Mouse (Mus musculus) heart, postnatal 25 days (tissue): ENCODE measurements at regions not wholly inside any gene's neighbourhood (a gene's known extent, or its start where the extent isn't known, plus 50 kb on each side); places are given as distances from the start of the nearest gene placed in this dataset.

Experiments used
- DNase-seq: peaks from one replicate; pipeline ENCODE4 v3.0.0; 2022; ENCODE audit warnings: low spot score
- intact Hi-C: fragments of 180-260 bp; cut with DNase I; formaldehyde crosslinking; loops from one replicate; pipeline ENCODE4 v1.15.1; 2025

DNA sequence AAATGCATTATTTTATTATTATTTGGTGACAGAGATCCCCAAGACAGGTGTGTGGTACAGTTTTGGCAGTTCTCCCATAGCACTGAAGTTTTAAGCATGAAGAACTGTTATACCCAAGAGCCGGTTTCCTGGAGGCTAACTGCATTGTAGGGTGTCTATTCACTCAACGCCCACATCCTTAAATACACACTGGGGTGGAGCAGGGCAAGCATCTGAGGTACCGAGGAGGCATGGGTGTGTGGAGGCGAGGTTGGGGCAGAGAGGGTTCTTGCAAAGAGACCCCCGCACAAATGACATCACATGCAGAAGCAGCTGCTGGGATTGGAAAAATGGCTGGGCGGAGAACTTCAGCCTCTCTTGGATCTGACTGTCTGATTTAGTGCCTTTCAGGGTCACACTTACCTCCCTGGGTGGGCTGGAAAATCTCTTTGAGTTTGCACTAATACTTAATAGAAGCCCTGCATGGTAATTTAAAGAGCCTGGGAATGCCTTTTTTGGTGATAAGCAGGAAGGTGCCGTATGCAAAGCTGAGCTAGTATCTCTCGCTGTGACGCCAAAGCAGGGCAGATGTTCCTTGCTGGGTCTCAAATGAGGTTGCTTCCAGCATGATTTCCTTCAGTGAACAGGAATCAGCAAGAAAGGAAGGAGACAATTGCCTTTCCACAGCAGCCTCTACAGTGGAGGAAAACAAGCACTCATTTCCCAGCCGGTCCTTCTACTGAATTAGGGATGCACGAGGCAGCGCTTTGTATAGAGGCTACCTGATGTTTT lies 53.9 kb upstream of the Mdm1 start:
- intact Hi-C loops, result no loop called here
- DNase-seq, result no peak

- DNase-seq, result no peak
- intact Hi-C loops, result no loop called here
These were observed 53.1 kb upstream of the Mdm1 start for GRCm38 (mm10) chr10:118088499-118088898.

DNA sequence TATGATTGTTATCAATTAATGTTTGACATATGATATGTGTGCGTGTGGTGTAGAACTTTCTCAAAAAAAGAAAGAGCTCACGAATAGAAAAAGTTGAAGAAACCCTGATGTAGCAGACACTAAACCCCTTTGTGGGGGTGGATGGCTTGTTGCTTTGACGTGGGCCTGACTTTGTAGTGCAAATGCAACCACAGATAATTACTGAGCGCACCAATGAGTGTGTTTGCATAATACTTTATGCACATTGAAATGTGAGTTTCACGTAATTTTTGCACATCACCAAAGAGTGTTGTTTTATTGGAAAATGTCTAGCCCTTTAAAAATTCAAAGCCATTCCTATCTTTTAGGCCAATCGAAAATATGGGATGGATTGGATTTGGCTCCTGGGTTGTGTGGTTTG lies 51.7 kb upstream of the Mdm1 start:
- DNase-seq, result no peak
- intact Hi-C loops, result no loop called here

- intact Hi-C loops, result no loop called here
- DNase-seq, result no peak
These were observed 50.1 kb upstream of the Mdm1 start for GRCm38 (mm10) chr10:118091476-118091875.
